Mouse (Mus musculus): ENCODE data around the gene C87436.

Gene C87436

DNA sequence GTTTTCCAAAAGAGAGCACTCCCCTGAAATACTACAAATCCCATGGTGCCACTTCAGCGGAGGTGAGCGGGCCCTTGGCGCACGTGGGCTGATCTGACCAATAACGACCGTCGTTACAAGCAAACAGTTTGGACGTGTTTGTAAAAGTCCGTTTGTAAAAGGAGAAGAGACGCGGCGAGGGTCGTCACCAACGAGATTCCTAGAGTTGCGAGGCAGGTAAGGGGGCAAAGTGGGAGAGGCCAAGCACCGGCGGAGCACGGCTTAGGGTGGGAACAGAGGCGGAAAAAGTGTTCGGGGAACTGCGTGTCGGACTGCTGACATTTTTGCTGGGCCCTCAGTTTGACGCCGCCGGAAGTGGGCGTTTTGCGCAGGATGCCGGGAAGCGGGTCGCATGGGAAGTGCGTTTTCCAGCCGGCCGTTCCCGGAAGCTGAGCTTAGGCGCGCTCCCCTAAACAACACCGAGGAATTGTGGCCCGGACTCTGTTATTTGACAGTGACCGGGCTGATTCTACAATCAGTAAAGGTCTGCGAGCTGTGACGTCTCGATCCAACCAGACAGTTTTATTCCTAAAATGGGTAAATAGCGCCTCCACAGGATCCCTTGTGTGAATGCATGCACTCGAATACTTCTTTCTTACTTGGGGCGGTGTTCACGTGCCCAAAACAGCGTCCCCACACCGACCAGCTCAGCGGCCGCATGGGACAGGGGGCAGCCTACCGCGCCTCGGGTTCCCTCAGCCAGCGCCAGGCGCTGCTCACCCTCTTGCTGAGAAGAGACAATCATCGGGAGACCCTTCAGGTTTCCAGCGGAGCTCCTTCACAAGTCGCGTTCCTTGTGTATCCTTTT lies at the start of gene C87436:
Gene C87436, plus strand, starts transcription at position 103 of the 847 bp plus-strand sequence.
- peak; percentile 98 for DNase-seq (ENCODE audit: low spot score in 2 of 2)

DNA sequence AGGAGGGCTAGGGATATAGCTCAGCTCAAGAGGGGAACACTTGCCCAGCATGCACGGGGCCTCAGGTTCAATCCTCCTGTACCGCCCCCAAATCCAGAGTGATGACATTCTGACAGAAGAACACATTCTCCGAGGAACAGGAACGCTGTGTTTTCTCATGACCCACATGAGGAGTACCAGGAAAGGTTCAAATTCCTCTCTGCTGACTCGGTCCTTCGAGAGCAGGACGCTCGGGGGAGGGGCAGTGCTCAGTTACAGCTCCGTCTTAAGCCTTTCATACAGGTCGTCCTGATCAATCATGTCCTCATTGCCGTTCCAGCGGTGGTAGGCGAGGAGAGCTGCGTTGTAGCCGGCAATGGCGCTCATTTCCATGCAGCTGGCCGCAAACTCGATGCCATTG lies 49.7 kb upstream of the C87436 start:
- no peak for DNase-seq (ENCODE audit: low spot score in 2 of 2)

GRCm38 (mm10) chr6:86391326-86391725 lies 46.8 kb upstream of the C87436 start:
- DNase-seq (ENCODE audit: low spot score in 2 of 2): no peak

DNA sequence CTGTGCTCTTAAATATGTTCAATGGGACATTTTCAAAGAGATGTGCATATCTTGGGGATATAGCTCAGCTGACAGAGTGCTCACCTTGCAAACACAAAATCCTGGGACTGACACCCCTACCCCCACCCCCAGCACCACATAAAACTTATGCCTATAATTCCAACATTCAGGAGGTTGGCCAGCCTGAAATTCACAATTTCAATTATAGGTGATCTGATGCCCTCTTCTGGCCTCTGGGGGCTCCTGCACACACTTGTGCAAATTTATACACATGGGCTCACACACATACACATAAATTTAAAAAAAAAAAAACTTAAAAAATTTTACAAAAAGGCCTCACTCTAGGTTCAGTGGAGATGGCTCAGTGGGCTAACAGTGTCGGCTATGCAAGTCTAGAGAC lies 45.0 kb upstream of the C87436 start:
- DNase-seq (ENCODE audit: low spot score in 2 of 2): no peak

DNA sequence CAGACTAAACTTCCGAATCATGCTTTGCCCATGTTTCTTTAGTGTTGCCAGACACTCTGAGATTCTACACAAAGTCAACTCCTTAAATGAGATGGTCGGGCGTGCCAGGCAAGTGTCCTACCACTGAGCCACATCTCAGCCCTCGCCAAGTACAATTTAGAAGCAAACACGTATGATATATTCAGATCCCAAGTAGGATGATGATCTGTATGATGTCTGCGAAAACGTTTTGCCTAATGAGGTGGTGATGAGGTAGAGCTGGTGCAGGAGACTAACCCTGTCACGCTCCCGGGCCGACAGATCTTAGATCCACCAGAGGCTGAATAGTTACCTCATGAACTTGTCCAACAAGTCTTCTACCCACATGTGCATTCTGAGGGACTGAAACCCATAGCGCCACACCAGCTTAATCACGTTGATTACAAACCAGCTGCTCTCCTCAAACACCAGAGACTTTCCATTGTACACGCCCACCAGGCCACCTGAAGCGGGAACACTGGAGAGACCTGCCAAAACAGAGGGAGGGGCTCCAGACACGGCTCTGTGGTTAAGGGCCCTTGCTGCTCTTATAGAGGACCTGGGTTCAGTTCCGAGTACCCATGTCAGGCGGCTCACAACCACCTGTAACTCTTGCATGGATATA lies 44.0 kb upstream of the C87436 start:
- no peak for DNase-seq (ENCODE audit: low spot score in 2 of 2)

- no peak for DNase-seq (ENCODE audit: low spot score in 2 of 2)
Observed at GRCm38 (mm10) chr6:86395021-86395420, 43.2 kb upstream of the C87436 start.

DNA sequence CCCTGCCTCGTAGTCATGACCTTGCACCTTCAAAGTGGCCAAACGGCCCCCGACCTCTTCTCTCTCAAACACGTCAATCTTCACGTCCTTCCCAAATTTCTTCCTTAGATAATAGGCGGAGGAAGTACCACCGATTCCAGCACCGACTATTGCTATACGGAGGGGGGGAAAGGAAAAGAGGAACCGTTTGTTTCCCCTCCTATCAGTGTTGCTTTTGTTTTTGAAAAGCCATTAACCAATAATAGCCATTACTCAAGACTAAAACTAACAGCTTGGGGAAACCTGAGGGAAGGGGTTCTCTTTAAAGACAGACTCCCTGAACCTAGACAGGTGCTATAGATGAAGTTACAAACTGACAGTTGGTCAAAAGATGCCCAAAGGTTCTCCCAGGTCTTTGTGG lies 42.2 kb upstream of the C87436 start:
- DNase-seq (ENCODE audit: low spot score in 2 of 2): no peak

DNA sequence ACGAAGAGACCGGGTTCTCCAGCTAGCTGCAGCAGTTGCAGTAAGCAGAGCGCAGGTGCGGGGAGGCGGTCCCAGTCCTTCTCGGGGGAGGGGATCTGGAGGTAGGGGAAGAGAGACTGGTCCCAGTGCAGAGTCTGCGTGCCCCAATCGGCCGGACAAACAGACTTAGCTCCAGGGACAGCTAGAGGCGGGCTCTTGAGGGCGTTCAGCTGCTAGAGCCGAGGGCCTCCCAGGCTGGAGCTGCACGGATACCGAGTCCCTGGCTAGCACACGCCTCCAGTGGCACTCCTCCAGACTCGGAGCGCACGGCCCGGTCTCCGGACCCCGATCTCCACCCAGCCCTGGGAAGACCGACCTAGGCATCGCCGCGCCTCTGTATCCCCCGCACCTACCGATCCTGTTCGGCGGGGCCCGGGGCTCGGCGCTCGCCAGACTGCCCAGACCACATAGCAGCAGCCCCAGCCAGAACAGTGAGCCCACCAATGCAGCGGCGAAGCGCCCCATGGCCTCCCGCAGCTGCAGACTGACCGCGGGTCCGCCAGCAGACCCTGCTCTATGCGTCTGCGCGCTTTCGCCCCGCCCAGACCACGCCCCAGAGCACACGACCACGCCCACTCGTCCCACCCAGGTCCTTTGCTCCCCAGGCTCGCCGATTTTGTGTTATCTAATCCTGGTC lies 41.5 kb upstream of the C87436 start, which contains the start of gene Pcyox1:
Gene Pcyox1, minus strand, starts transcription at position 574 of the 676 bp plus-strand sequence.
- peak; percentile 86 for DNase-seq (ENCODE audit: low spot score in 2 of 2)

- DNase-seq (ENCODE audit: low spot score in 2 of 2): no peak
Observed at GRCm38 (mm10) chr6:86397257-86397980, 40.8 kb upstream of the C87436 start.

DNA sequence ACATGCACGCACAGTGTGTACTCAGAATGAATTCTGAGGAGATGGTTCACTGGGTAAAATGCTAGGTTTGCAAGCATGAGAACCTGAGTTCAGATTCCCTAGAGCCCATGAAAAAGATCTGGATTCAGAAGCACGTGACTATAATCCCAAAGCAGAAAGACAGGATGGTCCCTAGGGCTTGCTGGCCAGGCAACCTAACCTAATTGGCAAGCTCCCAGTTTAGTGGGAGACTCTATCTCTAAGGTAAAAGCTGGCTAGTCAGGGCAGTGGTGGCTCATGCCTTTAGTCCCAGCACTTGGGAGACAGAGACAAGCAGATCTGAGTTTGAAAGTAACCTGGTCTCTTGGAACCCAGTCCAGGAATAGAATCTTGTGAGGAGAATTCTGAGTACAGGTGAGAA lies 39.2 kb upstream of the C87436 start:
- no peak for DNase-seq (ENCODE audit: low spot score in 2 of 2)

DNA sequence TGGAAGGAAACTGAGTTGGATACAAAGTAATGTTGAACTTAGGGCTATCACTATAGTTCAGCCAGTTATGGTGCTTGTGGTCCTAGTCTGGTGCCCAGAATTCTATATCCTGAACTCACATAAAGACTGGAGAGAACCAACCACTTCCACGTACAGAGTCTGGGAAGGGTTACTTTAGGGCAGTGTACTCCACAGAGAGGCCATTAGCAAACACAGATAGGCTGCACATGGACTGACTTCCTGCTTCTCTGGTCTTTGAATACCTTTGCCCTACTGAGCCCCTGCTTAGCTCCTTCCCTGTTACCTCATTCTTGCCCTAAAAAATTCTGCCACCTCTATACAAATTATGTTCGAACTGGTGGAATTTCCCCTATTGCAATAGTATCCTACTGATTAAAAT lies 38.2 kb upstream of the C87436 start:
- DNase-seq (ENCODE audit: low spot score in 2 of 2): no peak

DNA sequence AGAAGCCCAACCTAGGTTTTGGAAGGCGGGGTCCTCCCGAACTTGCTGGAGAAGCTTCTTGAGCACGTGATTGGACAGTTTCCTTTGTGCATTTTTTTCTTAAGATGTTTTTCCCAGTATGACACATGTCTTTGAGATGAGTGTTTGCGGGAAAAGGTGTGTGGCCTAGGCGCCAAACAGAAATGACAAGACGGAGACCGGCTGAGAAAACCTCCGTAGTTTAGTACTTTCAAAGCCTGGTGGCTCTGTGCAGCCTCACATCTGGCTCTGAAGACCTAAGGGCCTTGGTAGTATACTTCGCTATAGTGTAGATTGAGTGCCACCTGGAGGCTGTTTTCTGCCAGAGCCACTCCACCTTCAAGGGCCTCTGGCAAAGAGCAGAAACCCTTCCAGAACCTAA lies 37.2 kb upstream of the C87436 start:
- peak; percentile 52 to 65 for DNase-seq (ENCODE audit: low spot score in 2 of 2)

DNA sequence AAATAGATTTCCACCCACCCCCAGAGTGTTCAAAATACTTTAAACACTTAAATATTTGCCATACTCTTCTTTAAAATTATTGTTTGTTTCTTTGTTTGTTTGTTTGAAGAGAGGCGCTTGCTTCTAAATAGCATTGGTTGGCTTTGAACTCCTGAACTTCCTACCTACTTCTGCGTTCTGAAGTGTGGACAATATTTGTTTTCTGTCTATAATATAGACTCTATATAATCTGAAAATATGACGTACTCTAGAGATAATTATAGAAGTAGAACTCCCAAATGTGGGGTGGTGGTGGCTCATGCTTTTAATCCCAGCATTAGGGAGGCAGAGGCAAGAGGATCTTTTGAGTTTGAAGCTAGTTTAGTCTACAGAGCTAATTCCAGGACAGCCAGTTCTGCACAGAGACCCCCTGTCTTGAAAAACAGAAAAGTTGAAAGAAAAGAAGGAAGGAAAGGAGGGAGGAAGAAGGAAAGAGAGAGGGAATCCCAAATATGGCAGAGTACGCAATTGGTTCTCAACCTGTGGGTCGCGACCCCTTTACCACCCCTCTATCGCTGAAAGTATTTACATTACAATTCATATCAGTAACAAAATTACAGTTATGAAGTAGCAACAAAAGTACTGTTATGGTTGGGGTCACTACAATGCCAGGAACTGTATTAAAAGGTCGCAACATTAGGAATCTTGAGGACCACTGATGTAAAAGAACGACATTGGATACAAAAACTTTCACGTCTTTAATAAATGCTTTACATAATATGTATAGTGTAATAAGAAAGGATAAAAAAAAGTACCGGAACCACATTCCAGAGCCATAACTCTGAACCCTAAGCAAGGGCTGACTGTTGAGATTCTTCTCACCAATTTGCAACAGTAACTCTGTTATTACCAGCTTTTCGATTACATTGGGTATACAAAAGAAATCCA lies 35.2 kb upstream of the C87436 start:
- DNase-seq (ENCODE audit: low spot score in 2 of 2): no peak

DNA sequence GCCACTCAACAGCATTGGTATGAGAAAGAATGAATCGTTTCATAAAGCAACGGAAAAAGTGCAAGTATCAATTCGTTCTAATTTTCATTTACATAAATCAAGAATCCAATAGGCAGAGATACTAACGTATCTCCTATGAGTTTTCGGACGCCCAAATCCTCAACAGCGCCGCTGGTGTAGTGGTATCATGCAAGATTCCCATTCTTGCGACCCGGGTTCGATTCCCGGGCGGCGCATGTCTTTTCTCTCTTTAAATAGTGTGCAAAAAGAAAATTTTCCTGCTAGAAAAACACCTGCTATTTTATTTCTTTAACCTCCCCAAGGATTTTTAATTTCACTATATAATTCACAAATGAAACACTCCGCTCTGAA lies 34.5 kb upstream of the C87436 start:
- peak; percentile 96 to 98 for DNase-seq (ENCODE audit: low spot score in 2 of 2)

- peak; percentile 95 to 97 for DNase-seq (ENCODE audit: low spot score in 2 of 2)
Observed at GRCm38 (mm10) chr6:86404100-86404861, 33.9 kb upstream of the C87436 start, which contains the start of gene Tia1. Tia1 (plus strand) TSS chr6:86404219.

GRCm38 (mm10) chr6:86404996-86405395 lies 33.2 kb upstream of the C87436 start:
- no peak for DNase-seq (ENCODE audit: low spot score in 2 of 2)

DNA sequence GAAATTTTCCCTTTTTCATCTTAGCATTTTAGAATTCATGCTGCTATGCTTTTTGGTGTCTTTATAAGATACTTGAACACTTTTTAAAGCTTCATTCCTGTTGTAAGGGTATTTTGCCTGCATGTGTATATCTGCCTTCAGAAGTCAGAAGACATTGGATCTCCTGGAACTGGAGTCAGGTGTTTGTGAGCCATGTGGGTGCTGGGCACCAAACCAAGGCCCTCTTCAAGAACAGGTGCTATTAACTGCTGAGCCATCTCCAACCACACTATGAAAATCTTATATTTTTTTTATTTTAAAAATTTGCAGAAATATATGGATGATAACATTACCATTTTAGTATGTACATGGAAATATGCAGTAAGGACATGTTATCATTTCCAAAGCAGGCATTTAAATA lies 31.9 kb upstream of the C87436 start:
- no peak for DNase-seq (ENCODE audit: low spot score in 2 of 2)

GRCm38 (mm10) chr6:86418711-86419110 lies 19.5 kb upstream of the C87436 start:
- DNase-seq (ENCODE audit: low spot score in 2 of 2): no peak

DNA sequence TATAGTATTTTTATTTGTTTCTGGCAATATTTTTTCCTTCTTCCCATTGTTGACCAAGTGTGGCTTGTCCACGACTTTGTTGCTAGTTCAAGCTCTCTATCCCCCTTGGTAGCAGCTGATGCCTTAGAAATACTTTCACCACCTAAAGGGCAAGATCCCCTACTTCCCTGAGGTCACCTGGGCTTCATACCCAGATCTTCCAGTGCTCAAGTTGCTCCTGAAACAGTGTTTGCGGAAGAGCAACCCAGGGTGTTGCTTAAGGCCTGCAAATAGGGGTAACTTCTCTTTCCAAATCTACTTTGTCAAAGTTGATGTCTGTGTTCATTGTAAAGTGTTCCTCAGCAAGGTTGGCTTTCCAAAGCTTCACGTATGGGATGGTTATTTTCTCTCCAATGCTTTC lies 18.9 kb upstream of the C87436 start:
- DNase-seq (ENCODE audit: low spot score in 2 of 2): no peak

DNA sequence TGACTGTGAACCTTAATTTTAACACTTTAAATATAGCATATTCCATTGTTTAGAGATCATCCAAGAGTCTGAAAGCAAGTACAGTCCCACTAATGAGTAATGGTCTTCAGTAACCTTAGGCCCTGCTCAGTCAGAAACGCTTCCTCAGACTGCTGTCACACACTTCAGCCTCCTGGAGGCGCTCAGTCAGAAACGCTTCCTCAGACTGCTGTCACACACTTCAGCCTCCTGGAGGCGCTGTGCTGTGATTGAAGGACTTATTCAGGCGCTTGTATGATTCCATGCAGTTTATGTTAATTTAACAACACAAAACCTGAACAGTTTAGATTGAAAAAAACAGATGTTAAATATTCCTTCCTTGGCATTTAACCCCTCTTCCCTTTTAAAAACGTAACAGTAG lies 17.7 kb upstream of the C87436 start:
- DNase-seq (ENCODE audit: low spot score in 2 of 2): no peak

Measured in frontal cortex, postnatal 36 days (tissue).